Mouse (Mus musculus) small intestine, adult 2 months (tissue): Measurements from ENCODE around the gene Dnajc13.

Experiments
- CTCF ChIP-seq: fragments of 200-500 bp; IDR thresholded peaks from 2 replicates; pipeline ENCODE4 v1.5.1; 2012; ENCODE audit warnings: low read depth, mild to moderate bottlenecking, control low read depth, inconsistent platforms, low read length, moderate library complexity, mixed read lengths; ENCODE audit not compliant: insufficient replicate concordance, insufficient read length; ENCODE audit errors: extremely low read depth
- POLR2A ChIP-seq: fragments of 200-500 bp; IDR thresholded peaks from 2 replicates; pipeline ENCODE4 v1.6.1; 2012; ENCODE audit warnings: low read depth, mild to moderate bottlenecking, control low read depth, inconsistent platforms, low read length, moderate library complexity

GRCm38 (mm10) chr9:104262016-104262762 is 541 bp downstream of the Dnajc13 start:
- TF ChIP-seq CTCF (no peak), POLR2A (no peak)
